Mouse (Mus musculus) layer of hippocampus, adult 9-10 months (tissue): ENCODE results near the gene Ptprn.

Source experiments
- DNase-seq: peaks from one replicate; pipeline ENCODE4 v3.0.0; 2022; ENCODE audit warnings: low spot score

Gene Ptprn

DNA sequence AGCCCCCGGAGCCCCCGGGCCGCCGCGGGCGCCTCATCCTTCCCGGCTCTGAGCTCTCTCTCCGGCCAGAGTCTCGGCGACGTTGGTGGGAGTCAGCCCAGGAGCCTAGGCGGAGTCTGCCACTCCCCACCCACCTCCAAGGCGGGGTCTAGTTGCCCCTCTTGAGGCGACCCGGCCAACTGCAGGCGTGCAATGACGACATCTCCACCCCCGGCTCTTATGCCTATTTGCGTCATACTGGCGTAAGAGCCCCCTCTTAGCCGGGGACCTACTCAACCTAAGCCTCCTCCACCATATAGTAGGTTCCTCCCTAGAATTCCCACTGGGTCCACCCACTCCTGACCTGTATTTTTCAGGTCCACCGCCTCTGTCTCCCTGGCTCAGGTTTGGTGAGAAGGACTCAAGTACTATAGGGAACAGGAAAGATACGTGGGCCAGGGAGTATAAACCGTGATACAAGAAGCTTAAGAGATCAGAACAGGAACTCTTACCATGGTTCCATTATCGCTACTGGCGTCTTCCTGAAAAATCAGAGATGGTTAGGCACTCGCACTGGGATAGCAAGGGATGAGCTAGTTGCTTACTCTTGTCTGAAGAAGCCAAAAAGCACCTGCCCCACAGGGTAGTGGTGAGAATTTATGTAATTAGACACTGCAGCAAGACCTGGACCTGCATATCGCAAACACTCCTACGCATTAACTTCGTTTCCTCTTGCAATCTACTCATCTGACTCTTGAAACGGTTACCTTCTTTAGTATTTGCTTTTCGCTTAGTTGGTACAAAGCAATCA lies at the start of gene Ptprn:
TSS of gene Ptprn (minus strand) at position 412 of the 790 bp plus-strand sequence.
- DNase-seq, result no peak

GRCm38 (mm10) chr1:75311694-75312093 lies 47.4 kb upstream of the Ptprn start:
- no peak for DNase-seq

DNA sequence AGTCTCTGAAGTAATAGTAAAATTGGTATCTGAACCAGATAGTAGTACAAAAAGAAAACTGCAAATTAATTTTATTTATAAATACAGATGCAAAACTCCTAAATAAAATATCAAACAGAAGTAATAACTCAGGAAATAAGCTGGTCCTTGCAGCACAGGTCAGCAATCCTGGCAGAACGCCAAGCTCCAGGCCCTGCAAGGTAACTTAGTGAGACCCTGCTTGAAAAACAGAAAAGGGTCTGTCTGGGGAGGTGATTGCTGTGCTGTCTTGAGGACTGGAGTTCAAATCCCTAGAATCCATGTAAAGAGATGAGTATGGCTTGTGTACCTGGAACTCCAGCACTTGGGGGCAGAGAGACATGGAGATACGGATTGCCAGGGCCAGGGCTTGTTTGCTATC lies 40.4 kb upstream of the Ptprn start:
- no peak for DNase-seq

- DNase-seq, result no peak
These were observed 30.0 kb upstream of the Ptprn start for GRCm38 (mm10) chr1:75294294-75294693.

DNA sequence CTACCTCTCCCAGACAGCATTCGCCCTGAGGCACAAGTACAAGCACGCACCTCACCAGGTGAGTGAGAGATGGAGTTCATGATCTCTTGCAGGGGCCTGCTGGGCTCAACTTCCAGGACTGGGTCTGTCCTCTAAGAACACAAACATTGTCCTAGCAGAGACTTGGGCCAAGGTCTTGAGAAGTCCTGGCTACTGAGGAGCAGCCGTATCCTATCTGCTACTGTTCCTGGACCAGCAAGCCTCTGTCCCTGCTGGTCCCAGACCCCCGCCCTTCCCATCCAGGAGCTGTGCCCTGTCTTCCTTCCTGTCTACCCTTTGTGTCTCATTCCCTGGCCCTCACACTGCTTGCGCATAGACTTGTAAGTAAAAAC lies 29.0 kb upstream of the Ptprn start:
- DNase-seq, result no peak

DNA sequence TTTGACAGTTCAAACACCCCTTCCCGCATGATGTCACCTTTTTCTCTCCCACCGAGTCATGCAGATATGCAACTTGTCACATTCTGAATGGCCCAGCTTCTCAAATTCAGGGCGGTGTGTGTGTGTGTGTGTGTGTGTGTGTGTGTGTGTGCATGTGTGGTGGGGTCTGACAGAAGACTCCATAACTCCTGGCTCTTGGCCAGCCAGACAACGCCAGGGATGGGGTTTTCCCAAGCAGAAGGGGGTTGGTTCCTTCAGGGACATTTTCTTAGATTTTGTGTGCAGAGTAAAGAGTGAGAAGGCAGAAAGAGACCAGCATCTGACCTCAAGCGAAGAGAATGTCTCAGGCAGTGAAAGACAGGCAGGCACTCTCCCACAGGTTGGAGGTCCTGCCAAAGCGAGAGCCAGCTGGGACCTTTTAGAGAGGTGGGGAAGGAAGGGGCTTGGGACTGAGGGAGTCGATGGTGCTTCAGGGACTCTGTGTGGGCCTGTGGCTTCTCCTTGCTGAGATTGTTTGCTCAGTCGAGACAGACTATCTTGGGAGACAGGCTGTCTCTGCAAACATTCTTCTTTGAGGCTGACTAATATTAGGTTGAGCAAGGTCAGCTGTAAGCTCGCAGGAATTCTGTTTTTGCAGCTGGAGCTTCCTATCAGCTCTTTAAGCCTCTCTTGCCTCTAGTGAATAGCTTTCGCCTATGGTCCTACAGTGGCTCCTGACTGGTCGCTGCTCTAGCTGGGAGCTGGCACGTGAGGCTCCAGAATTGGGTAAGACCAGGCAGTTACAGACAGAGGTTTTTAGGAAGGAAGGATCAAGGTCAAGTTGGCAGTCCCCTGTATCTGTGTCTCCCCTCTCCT lies 28.4 kb upstream of the Ptprn start:
- DNase-seq, result no peak

DNA sequence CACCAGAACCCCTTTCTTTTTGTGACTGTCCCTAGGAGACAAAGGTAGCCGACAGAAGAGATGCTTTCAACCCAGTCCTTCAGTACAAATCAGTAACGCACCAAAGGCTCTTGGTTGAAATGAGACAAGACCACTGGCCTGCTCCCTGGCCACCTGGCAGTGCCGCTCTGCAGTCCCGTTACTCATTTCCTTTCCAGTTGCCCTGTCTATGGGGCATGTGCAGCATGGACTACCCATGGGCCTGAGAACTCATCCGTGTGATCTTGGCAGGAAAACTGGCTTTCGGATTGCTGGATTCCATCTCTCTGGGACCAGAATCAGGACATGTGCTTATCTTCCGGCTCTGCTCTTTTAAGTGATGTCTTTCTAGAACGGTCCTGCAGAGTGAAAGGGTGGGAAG lies 27.0 kb upstream of the Ptprn start:
- no peak for DNase-seq

DNA sequence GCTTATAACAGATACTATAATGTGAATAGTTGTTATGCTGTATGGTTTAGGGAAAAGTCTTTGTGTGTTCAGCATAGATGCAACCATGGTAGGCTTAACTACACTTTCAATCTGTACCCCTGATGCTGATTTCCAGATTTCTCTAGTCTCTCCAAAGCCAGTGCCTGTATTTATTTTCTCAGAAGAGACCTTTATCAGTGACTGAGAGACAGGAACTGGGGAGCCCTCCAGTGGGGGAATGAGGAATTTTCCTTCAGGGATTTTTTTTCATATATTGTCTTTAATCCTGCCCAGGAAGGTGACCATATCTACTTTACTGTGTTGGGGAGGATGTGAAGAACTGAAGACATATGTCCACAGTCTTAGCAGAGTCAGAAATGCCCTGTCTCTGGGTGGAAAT lies 26.3 kb upstream of the Ptprn start:
- DNase-seq, result peak; percentile 65

GRCm38 (mm10) chr1:75289888-75290431 lies 25.7 kb upstream of the Ptprn start:
- no peak for DNase-seq

GRCm38 (mm10) chr1:75289376-75289775 lies 25.1 kb upstream of the Ptprn start:
- no peak for DNase-seq

GRCm38 (mm10) chr1:75284911-75285310 lies 20.6 kb upstream of the Ptprn start:
- no peak for DNase-seq

GRCm38 (mm10) chr1:75283017-75283416 lies 18.7 kb upstream of the Ptprn start:
- DNase-seq, result no peak

DNA sequence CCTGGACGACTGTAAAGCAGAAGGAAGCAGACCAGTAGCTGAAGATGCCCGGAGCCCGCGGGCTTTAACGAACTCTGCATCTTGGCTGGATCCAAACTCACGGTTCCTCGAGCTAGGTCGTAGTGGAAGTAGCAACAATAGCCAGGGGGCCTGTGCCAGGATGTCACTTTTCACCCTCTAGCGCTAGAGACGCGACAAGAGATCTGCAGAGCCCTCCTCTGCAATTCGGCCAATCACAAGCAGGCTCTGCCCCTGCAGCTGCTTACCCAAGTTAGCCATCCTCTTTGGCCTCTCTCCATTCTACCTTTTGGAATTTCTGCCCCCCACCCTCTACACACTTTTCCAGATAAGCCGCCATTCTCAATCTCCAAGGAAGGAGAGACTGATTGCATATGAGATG lies 13.9 kb upstream of the Ptprn start, which contains the start of gene Resp18:
TSS of gene Resp18 (minus strand) at position 188 of the 400 bp plus-strand sequence.
- no peak for DNase-seq

DNA sequence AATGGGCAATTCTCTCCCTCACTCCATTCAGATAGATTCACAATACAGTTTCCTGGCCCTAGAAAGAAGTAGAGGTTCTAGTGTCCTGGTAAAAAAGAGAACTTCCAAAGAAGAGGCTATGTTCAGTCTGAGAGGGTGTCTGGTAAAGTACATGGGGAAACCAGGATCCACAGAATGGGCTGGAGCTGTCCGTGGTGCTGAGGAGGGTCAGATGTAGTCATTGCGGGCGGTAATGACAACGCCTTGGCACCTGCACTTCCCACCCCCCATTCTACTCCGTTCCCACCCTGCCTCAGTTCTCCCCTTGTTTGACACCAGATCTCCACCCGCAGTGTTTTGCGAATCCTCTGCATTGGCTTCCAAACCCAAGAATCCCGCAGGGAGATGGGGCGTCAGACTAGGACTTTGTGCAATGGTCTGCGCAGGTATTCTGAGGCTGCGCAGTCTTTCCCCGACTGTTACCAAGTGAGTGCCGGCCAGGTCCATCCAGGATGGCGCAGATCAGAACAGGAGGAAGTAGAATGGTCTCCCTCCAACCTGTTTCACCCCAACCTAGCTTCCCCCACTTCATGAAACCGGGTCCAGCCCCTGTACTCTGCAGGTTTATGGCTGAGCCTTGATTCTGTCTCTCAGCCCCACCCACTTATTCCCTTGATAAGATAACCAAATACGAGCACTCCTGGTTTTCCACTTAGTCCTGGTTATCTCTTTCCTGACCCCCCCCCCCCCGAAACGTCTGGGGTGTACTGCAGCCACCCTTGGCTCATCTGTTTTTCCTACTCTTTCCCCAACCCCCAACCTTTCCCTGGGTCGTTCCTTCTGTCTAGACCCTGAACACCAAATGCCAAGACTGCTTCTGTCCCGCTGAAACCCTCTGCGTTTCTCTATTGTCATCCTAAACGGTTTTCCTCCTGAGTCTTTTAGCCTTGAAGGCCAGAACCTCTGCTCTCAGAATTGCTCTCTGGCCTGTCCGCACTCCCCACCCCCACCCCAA lies 13.2 kb upstream of the Ptprn start:
- DNase-seq, result no peak

DNA sequence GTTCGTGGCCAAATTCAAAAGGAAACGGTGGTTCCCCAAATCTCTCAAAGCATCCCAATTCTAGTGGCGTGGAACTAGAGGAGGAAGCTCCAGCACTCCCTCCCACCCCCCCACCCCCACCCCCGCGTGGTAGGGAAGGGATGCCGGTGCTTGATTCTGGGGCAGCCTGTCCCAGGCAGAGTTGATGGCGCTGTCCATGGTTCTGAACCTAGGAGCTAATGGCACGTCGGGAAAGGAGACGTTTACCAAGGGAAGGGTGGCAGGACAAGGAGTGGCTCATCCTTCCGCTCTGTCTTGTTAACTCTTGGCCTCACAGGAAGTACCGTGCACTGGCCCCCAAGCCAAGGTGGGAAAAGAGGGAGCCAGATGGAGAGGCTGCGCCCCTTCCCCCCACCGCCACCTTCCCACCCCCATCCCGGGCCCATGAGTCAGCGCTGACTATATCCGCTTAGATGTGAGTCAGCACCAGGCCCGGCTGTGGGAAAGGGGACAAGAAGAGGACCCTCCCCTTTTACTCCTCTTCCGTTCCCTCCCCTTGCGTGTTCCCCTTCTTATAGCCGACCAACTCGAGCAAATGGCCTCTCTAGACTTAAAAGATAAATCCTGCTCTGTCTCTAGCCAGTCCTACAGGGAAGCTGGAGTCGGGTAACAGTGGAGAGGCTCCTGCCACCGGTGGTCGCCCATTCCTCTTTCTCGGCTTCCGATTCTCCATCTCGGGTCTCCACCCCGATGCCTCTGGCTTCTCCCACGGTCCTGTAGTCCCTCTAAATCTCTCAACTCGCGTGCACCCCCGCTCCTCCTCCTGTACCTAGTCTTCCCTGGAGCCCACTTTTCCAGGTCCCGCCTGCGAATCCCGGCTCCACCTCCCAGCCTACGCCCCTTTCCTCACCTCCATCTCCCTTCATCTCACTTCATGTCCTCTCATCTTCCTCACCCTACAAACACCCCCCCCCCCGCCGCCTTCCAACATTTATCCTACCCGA lies 1.0 kb downstream of the Ptprn start:
- no peak for DNase-seq

- DNase-seq, result no peak
These were observed 3.0 kb downstream of the Ptprn start for GRCm38 (mm10) chr1:75261278-75261677.

DNA sequence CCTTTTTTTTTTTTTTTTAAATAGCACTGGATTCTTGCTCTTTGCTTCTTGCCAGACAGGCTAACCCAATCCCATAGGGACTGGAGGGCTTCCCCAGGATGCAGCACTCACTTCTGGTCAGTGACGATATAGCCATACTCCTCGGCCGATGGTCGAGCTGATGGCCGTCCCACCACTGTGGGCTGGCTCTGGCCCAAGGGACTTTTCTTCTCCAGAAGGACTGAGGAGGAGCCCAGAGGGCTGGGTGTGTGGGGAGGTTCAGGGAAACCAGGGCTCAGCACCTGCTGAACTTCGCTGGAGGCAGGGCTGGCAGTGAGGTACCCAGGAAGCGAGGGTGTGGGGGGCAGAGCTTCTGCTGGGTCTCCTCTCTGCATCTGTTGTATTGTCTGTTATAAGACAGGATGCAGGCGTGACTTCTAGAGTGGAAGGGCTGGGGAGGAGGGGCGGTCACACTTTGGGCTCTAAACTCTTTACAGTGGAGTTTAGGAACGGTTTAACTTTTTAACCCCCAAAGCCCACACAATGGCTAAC lies 8.7 kb downstream of the Ptprn start:
- no peak for DNase-seq

DNA sequence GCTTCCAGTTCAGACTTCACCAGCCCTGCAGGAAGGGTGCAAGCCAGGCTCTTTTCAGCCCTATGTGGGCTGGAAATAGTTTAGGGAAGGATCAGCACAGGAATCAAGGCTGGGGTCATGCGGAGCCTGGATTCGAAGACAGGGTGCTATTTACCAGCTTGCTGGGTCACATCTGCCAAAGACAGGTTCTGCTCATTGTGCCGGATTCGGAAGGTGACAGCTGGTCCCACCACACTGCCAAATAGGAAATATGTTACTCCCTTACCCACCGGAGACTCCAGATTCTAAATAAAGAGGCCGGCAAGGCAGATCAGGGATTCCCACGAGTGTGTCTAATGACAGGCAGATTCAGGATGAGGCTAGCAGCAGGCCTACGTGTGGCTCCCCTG lies 9.7 kb downstream of the Ptprn start:
- no peak for DNase-seq

- no peak for DNase-seq
These were observed 10.3 kb downstream of the Ptprn start for GRCm38 (mm10) chr1:75253849-75254624.
